Comparison of ENCODE assay signal across 12 mouse cellular contexts in genomic region chr11:70678092-70678491, GRCm38 (mm10).
"Had no signal": no experiment of that assay in that cellular context is flagged by ENCODE, and none has a peak within 500 bp of the region (broad histone marks: within the 10 kb centered on the region; RNA-seq: fewer than 3 reads in every experiment).

No protein-coding gene starts in this region.

- H3K27me3 ChIP-seq: kidney, embryonic 15.5 days; limb, embryonic 13.5 days; midbrain, embryonic 13.5 days; neural tube, embryonic 15.5 days had no signal

- DNase-seq: kidney, adult 2 months; kidney, postnatal 14 days; layer of hippocampus, postnatal 36 days; lung, adult 2 months; lung, postnatal 36 days; right cerebral cortex, adult 18-20 months; right cerebral cortex, postnatal 25 days had no signal

- H3K4me3 ChIP-seq: kidney, embryonic 15.5 days; limb, embryonic 13.5 days; midbrain, embryonic 13.5 days; neural tube, embryonic 15.5 days had no signal

- H3K9me3 ChIP-seq: kidney, embryonic 15.5 days; limb, embryonic 13.5 days; midbrain, embryonic 13.5 days; neural tube, embryonic 15.5 days had no signal

- ATAC-seq: lung, postnatal 0 days; midbrain, embryonic 13.5 days had no signal

- H3K9ac ChIP-seq: kidney, embryonic 15.5 days; limb, embryonic 13.5 days; midbrain, embryonic 13.5 days; neural tube, embryonic 15.5 days had no signal

- H3K4me2 ChIP-seq: kidney, embryonic 15.5 days; limb, embryonic 13.5 days; midbrain, embryonic 13.5 days; neural tube, embryonic 15.5 days had no signal

- H3K27ac ChIP-seq: kidney, embryonic 15.5 days; limb, embryonic 13.5 days; midbrain, embryonic 13.5 days; neural tube, embryonic 15.5 days had no signal
